Mouse (Mus musculus): ENCODE data around the gene Xylb. TPM values are rescaled to one million over a fixed set of nuclear protein-coding genes. Genes with fewer than 3 reads are reported as not detected.
A peak's percentile ranks its signal among the peaks of the same experiment; 100 is the strongest.

Xylb gene
- polyA plus RNA-seq, 1 experiment from 2014 or later = 7.7 TPM

DNA sequence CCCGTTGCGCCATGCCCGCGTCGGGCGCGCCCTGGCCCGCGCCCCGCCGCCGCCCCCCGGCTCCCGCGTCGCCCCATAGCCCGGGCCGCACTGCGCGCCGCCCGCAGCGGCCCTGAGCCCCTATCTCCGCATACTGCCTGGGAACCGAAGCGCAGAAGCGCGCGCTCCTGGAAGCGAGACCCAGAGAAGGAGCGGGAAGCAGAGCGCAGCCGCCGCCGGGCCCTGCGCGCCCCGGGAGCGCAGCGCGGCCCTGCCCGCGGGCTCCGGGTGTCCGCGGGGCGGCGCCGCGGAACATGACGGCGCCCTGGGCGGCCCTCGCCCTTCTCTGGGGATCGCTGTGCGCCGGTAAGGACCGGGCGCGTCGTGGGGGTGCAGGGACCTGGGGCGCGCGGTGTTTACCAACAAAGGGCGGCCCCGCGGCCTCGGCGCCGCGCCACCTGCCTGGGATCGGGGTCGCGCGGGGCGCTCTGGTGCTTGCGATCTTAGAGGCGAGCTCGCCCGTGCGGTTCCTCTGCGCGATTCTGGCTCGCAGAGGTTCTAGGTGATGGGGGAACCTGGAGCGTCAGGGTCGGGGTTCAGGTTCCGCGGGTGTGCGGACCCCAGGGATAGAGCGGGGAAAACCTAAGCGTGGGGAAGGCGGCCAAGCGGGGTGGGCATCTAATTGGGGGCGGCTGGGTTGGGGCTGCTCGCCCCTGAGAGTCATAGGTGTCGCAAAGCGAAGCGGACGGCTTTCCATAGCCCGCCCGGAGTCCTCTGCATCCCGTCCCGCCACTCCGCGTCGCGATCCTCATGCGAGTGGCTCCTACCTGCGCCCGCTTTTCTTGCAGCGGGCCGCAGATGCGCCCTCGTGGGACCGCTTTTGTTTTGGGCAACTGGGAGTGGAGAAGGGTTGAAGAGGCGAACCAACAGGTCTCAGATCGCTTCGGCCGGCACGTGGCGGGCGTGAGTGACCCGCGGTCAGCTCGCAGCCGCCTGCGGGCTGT lies 45.4 kb downstream of the Xylb start:
- H3K4me2 ChIP-seq (replicated peaks) = peak overlapping the region; percentile 88
- no peaks in the 10 kb centered on the region for H3K9me3 ChIP-seq (replicated peaks)
- peak overlapping the region; percentile 94 for H3K27ac ChIP-seq (replicated peaks)
- H3K9ac ChIP-seq = peak overlapping the region; percentile 86
- no peaks in the 10 kb centered on the region for H3K27me3 ChIP-seq
- peak overlapping the region; percentile 81 for H3K4me3 ChIP-seq (replicated peaks)
- under 1% methylated on average over 126 of the region's 127 CpGs for WGBS
- ATAC-seq (ENCODE audit: insufficient number of reproducible peaks, low FRiP score, low TSS enrichment, low read depth) = peak; percentile 67
- peaks cover 26% of the 10 kb centered on the region for H3K4me1 ChIP-seq
- no peaks in the 10 kb centered on the region for H3K36me3 ChIP-seq

DNA sequence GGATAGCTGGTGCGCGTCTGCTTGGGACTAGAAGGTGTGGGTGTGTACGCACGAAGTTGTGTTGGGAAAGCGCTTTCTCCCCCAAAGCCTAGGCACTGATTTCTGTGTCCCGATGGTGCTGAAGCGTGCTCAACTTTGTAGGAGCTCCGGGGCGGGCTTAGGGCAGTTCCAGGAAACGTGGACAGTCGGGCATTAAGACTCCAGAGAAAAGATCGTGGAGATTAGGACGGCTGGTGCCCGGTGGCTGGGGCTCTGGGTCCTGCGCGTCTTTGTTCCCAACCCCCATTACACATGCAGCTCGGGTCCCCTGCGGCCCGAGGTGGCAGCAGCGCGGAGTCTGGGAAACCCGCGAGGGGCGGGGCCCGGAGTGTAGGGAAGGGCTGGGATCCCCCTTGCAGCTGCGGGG lies 46.1 kb downstream of the Xylb start:
- under 1% methylated on average over 26 of the region's 26 CpGs for WGBS
- Histone ChIP-seq H3K27me3 (no peaks in the 10 kb centered on the region), H3K27ac (replicated peaks) (0 out of 2 replicates have a peak overlapping the region, but pooled peaks have one; percentile 94), H3K9ac (peak overlapping the region; percentile 86), H3K4me1 (peaks cover 33% of the 10 kb centered on the region), H3K4me2 (replicated peaks) (peak overlapping the region; percentile 88), H3K36me3 (no peaks in the 10 kb centered on the region), H3K9me3 (replicated peaks) (no peaks in the 10 kb centered on the region), H3K4me3 (replicated peaks) (peak overlapping the region; percentile 81)
- peak; percentile 42; the same call in 1 of the 2 replicates for ATAC-seq (ENCODE audit: insufficient number of reproducible peaks, low FRiP score, low TSS enrichment, low read depth)

DNA sequence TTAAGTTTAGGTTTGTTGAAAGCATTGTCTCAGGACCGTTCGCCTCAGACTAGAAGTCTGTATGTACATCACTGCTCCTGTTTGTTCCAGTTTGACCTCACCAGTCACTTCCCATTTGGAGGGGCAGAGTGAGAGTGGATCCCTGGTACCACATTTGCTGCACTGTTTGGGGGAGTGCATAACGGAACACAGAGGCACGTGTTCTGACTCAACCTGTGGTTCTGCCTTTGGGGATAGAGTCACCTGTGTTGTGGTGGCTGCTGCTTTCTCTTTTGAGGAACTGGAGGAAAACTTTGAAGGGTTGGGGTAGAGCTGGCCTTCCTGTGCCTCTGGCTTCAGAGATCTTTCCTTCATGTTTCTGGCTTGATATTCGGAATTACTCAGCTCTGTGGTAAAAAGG lies 46.9 kb downstream of the Xylb start:
- 59% methylated on average over 5 of the region's 5 CpGs for WGBS
- Histone ChIP-seq H3K27ac (replicated peaks) (no peak overlapping the region), H3K9me3 (replicated peaks) (no peaks in the 10 kb centered on the region), H3K4me1 (peaks cover 39% of the 10 kb centered on the region), H3K36me3 (no peaks in the 10 kb centered on the region), H3K9ac (no peak overlapping the region), H3K4me3 (replicated peaks) (0 out of 2 replicates have a peak overlapping the region, but pooled peaks have one; percentile 81), H3K4me2 (replicated peaks) (peak overlapping the region; percentile 88), H3K27me3 (no peaks in the 10 kb centered on the region)
- no peak for ATAC-seq (ENCODE audit: insufficient number of reproducible peaks, low FRiP score, low TSS enrichment, low read depth)

DNA sequence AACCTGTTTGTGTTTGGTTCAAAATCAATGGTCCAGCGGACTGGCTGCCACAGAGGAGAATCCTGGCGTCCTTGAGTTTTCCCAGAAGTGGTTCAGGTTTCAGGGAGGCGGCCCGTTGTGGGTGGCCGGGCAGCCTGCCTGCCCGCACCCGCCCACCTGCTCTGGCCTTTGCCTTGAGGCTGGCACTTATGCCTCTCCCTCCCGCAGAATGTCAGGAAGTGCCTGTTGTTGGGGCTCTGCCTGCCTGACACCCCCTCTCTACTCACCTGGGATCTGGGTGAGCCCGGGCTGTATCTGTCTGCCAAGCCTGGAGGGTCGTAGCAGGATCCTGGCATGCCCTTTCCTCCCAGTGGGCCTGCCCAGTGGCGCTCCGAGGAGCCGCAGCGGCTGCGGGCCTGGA lies 50.7 kb downstream of the Xylb start:
- Histone ChIP-seq H3K27me3 (no peaks in the 10 kb centered on the region), H3K27ac (replicated peaks) (no peak overlapping the region; the same call in 1 of the 2 replicates), H3K9me3 (replicated peaks) (peaks cover 8% of the 10 kb centered on the region; the same call in 1 of the 2 replicates), H3K36me3 (0 out of 2 replicates have a peak, but pooled peaks cover 4% of the 10 kb centered on the region), H3K4me1 (peaks cover 35% of the 10 kb centered on the region), H3K4me2 (replicated peaks) (no peak overlapping the region), H3K9ac (no peak overlapping the region), H3K4me3 (replicated peaks) (no peak overlapping the region)
- ATAC-seq (ENCODE audit: insufficient number of reproducible peaks, low FRiP score, low TSS enrichment, low read depth) = no peak
- WGBS = 53% methylated on average over 15 of the region's 15 CpGs

DNA sequence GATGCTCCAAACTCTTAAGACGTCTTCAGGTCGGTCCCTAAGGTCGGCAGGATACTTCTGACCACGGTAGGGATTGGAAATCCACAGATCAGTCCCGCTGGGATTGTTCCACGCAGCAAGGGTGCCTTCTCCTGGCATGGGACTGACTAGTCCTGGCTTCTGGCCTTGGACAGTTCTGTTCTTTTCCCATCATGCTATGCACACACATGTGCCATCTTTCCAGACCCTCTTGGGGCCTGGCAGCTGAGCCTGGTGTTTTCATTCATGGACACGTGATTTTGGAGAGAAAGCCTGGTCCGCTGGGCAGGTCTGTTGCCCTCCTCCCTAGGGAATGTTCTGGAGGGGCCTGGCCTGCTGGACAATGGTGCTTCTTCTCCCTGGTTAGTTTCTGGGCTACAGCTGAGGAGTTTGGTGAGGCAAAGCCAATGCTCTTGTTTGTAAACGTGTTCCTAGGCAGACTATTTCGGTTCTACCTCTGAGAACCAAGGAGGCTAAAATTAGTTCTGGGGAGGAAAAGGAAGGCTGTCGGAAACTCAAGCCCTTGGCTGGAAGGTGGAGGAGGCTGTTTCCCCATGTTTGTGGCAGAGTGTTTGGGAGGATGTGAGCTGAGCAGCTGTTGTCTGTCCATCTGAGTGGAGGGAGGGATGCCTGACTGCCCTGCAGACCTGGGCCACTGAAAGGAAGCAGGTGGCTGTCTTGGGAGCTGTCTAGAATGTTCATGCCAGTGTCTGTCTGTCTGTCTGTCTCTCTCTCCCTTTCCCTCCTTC lies 51.9 kb downstream of the Xylb start:
- no peaks in the 10 kb centered on the region for H3K27me3 ChIP-seq
- no peak overlapping the region for H3K4me3 ChIP-seq (replicated peaks)
- peaks cover 23% of the 10 kb centered on the region for H3K4me1 ChIP-seq
- 0 out of 2 replicates have a peak, but pooled peaks have one; percentile 35 for ATAC-seq (ENCODE audit: insufficient number of reproducible peaks, low FRiP score, low TSS enrichment, low read depth)
- H3K36me3 ChIP-seq = 0 out of 2 replicates have a peak, but pooled peaks cover 6% of the 10 kb centered on the region
- H3K27ac ChIP-seq (replicated peaks) = peak overlapping the region; percentile 52; the same call in 1 of the 2 replicates
- peaks cover 12% of the 10 kb centered on the region; the same call in 1 of the 2 replicates for H3K9me3 ChIP-seq (replicated peaks)
- 71% methylated on average over 11 of the region's 11 CpGs for WGBS
- H3K9ac ChIP-seq = no peak overlapping the region
- no peak overlapping the region for H3K4me2 ChIP-seq (replicated peaks)

DNA sequence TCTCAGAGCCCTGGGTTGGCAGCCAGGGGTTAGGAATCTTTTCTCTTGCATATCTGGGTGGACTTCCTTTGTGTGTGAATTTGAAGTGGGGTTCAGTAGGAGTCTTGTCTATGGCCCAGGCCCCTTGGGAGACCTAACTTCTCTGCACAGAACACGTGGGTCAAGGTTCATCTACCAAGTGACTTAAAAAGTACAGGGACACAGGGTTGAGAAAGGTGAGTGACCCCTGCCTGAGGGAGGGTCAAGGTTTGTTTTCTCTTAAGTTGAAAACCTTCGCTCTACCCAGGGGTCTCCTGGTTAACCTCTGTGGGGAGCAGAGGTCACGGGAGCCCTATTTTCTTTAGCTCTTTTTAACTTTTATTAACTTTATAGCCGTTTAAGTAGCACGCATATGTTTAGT lies 52.7 kb downstream of the Xylb start:
- H3K9ac ChIP-seq = no peak overlapping the region
- peaks cover 12% of the 10 kb centered on the region; the same call in 1 of the 2 replicates for H3K9me3 ChIP-seq (replicated peaks)
- no peak overlapping the region for H3K4me3 ChIP-seq (replicated peaks)
- H3K4me1 ChIP-seq = peaks cover 18% of the 10 kb centered on the region
- 59% methylated on average over 5 of the region's 5 CpGs for WGBS
- no peak for ATAC-seq (ENCODE audit: insufficient number of reproducible peaks, low FRiP score, low TSS enrichment, low read depth)
- 0 out of 2 replicates have a peak overlapping the region, but pooled peaks have one; percentile 1 for H3K27ac ChIP-seq (replicated peaks)
- no peak overlapping the region for H3K4me2 ChIP-seq (replicated peaks)
- H3K36me3 ChIP-seq = 0 out of 2 replicates have a peak, but pooled peaks cover 6% of the 10 kb centered on the region
- H3K27me3 ChIP-seq = no peaks in the 10 kb centered on the region

DNA sequence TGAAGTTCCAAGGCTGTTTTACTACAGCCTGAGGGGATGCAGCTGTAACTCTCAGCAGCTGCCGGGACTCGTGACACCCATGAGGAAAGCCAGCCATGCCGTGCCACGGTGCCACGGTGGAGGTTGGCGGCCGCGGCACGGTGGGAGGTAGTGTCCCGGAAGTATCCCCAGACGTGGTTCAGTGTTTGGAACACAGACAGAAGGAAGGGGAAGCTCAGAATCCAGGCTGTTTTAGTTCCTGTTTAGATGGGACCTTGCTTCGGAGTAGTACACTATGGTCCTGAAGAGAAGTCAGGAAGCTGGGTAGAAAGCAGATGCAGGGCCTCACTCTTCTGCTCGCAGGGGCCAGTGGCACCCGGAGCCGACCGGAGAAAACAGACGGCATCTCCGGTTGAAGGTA lies 60.8 kb downstream of the Xylb start:
- ATAC-seq (ENCODE audit: insufficient number of reproducible peaks, low FRiP score, low TSS enrichment, low read depth) = no peak
- WGBS = 51% methylated on average over 18 of the region's 18 CpGs
- H3K27me3 ChIP-seq = no peaks in the 10 kb centered on the region
- peaks cover 32% of the 10 kb centered on the region for H3K4me1 ChIP-seq
- H3K36me3 ChIP-seq = 0 out of 2 replicates have a peak, but pooled peaks cover 2% of the 10 kb centered on the region
- H3K9me3 ChIP-seq (replicated peaks) = 0 out of 2 replicates have a peak, but pooled peaks cover 2% of the 10 kb centered on the region
- no peak overlapping the region for H3K9ac ChIP-seq
- H3K27ac ChIP-seq (replicated peaks) = peak overlapping the region; percentile 13
- 0 out of 2 replicates have a peak overlapping the region, but pooled peaks have one; percentile 8 for H3K4me2 ChIP-seq (replicated peaks)
- no peak overlapping the region for H3K4me3 ChIP-seq (replicated peaks)

DNA sequence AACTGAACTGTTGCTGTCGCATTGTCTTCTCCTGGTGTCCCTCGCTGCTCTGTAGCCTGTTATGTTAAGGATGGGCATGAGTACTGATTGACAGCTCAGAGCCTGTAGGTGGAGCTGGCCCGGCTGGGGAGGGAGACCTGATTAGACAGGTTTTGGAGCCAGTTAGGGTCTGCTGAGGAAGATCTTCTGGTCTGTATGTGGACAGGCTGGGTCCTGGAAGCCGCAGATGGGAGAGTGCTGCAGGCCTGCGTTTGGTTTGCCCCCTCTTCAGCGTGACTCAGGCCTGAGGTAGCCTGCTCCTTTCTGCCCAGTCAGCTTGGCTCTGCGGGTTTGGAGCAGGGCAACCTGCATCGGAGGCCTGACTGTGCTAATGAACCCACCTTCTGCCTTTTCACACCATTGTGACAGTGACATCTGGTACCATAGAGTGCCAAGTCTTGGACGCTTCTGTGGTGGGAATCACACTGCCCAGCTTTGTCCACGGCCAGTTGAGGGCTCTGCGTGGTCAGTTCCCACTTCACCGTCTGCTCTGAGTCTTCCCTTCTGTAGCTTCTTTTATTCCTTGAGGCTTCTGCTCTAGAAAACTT lies 62.8 kb downstream of the Xylb start:
- Histone ChIP-seq H3K36me3 (no peaks in the 10 kb centered on the region), H3K4me3 (replicated peaks) (no peak overlapping the region), H3K27me3 (no peaks in the 10 kb centered on the region), H3K9ac (no peak overlapping the region), H3K9me3 (replicated peaks) (no peaks in the 10 kb centered on the region), H3K4me1 (peaks cover 41% of the 10 kb centered on the region), H3K4me2 (replicated peaks) (no peak overlapping the region), H3K27ac (replicated peaks) (no peak overlapping the region)
- no peak for ATAC-seq (ENCODE audit: insufficient number of reproducible peaks, low FRiP score, low TSS enrichment, low read depth)
- WGBS = 73% methylated on average over 12 of the region's 12 CpGs

DNA sequence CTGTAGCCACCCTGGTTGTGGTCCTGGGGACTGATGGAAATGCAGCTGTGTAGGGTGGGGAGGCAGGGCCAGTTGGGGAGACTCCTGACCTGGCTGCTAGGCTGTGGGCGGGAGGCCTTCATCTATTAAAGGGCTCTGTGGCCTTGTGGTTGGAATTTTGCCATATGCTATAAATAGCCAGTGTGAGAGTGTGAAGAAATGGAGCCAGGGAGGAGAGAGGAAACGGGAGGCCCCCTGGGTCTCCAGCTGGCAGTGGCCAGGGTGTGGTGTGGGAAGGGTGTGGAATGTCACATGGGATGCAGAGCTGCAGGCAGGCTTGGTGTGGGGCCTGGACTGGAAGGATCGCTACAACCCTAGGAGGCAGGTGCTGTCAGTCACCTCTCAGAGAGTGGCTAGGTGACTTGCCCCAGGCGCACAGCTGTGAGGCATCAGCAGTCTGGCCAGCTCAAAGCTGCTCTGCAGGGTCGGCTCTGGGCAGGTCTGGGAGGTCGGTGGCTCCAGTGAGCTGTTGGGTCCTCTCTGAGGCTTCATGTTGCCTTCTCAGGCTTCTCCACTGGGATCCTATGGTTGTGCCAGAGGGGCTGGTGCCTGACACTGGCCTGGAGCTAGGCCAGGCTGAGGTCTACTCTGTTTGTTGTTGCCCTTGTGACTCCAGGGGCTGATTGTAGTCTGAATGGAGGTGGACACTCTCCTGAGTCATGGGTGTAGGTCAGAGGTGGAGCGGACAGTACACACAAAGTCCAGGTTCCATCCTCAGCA lies 68.2 kb downstream of the Xylb start:
- ATAC-seq (ENCODE audit: insufficient number of reproducible peaks, low FRiP score, low TSS enrichment, low read depth) = peak; percentile 71
- peak overlapping the region; percentile 60 for H3K27ac ChIP-seq (replicated peaks)
- no peaks in the 10 kb centered on the region for H3K27me3 ChIP-seq
- no peak overlapping the region for H3K9ac ChIP-seq
- no peak overlapping the region for H3K4me2 ChIP-seq (replicated peaks)
- H3K4me3 ChIP-seq (replicated peaks) = no peak overlapping the region
- H3K9me3 ChIP-seq (replicated peaks) = no peaks in the 10 kb centered on the region
- H3K36me3 ChIP-seq = 0 out of 2 replicates have a peak, but pooled peaks cover 5% of the 10 kb centered on the region
- H3K4me1 ChIP-seq = peaks cover 29% of the 10 kb centered on the region
- 39% methylated on average over 7 of the region's 7 CpGs for WGBS

DNA sequence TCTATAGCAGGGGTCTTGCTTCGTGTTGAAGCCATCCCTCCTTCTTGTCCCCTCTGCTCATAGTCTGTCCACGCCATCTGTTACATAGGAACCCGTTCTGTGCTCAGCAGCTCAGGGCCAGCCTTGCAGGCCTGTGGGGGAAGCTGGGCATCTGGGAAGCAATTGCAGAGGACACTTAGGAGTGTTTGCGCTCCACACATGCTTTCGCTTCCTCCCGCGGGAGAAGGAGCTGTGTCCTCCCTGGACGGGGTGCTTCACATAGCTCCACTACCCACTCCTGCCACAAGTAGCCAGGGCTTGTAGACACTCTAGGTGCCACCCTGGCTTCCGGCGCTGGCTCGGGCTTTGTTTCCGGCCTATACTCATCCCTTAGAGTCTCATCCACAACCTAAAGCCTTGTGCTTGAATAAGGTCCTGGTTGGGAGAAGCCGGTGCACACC lies 68.8 kb downstream of the Xylb start:
- Histone ChIP-seq H3K27ac (replicated peaks) (peak overlapping the region; percentile 60), H3K4me1 (peaks cover 27% of the 10 kb centered on the region)
- no peak for ATAC-seq (ENCODE audit: insufficient number of reproducible peaks, low FRiP score, low TSS enrichment, low read depth)

More for the DNA sequence above, 68.8 kb downstream of the Xylb start:
- Histone ChIP-seq H3K36me3 (peaks cover 6% of the 10 kb centered on the region; the same call in 1 of the 2 replicates), H3K4me3 (replicated peaks) (no peak overlapping the region), H3K9me3 (replicated peaks) (no peaks in the 10 kb centered on the region), H3K27me3 (no peaks in the 10 kb centered on the region), H3K9ac (no peak overlapping the region), H3K4me2 (replicated peaks) (no peak overlapping the region)
- WGBS = 83% methylated on average over 13 of the region's 13 CpGs
